Mouse (Mus musculus): Measurements from ENCODE around the gene Mettl2. TPM values are rescaled to one million over a fixed set of nuclear protein-coding genes. Genes with fewer than 3 reads are reported as not detected.
A peak's percentile ranks its signal among the peaks of the same experiment; 100 is the strongest.
"Not testable (repeated sequence)": the region's sequence is repeated elsewhere in the genome, so short reads cannot be mapped to it uniquely, and the experiment has no call there.

The Mettl2 gene
- polyA plus RNA-seq (2012), result 0.31 and 0.35 TPM in 2 replicates

- H3K36me3 ChIP-seq (ENCODE audit: control insufficient read depth), result peaks cover 27% of the 10 kb centered on the region
- H3K9me3 ChIP-seq (ENCODE audit: control insufficient read depth, low read length), result peaks cover 4% of the 10 kb centered on the region; the same call in 1 of the 2 replicates
- peak within 1 kb of the TSS; percentile 89 for H3K4me3 ChIP-seq (replicated peaks)
- TF ChIP-seq TAL1 (IDR thresholded peaks at IDR 0.05; ENCODE audit: low read length) (no peak), GATA1 (IDR thresholded peaks at IDR 0.05; ENCODE audit: low read length) (no peak)
- no peaks in the 10 kb centered on the region for H3K27me3 ChIP-seq (ENCODE audit: control insufficient read depth)
- peaks cover 56% of the 10 kb centered on the region for H3K4me1 ChIP-seq (ENCODE audit: control insufficient read depth)
These were observed at the start of gene Mettl2 for GRCm38 (mm10) chr11:105125735-105126519. Gene Mettl2 (plus strand): TSS chr11:105126425.

DNA sequence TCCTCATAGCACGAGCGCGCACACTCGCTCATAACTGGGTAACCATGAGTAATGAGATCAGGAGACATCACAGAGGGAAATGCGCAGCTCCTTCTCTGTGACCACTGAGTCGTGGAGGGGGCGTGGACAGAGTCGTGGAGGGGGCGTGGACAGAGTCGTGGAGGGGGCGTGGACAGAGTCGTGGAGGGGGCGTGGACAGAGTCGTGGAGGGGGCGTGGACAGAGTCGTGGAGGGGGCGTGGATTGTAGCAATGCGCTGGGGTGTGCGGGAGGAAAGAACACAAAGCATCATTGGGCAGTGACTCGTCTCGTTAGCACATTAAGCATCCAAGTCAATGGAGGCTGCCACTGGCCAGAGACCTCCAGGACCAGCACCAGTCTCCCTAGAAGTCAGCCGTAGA is 13.8 kb upstream of the Mettl2 start:
- not testable (repeated sequence) for H3K36me3 ChIP-seq (ENCODE audit: control insufficient read depth); H3K9me3 ChIP-seq (ENCODE audit: control insufficient read depth, low read length); H3K4me3 ChIP-seq (replicated peaks); H3K4me1 ChIP-seq (ENCODE audit: control insufficient read depth); H3K27me3 ChIP-seq (ENCODE audit: control insufficient read depth)

DNA sequence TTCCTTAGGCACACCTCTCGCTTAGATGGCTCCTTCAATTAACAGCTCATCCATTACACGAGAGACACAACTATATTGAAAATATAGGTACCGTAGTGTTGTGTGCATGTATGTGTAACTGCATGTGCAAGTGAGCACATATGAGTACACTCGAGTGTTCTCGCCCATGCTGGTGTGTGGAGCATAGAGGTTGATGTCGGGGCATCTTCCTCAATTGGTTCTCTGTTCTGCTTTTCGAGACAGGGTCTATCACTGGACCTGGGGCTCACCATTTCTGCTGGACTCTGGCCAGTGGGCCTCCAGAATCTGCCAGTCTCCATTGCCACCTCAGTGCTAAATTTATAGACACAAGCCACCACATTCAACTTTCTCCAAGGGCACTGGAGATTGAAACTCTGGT is 8.4 kb upstream of the Mettl2 start:
- Histone ChIP-seq H3K4me3 (replicated peaks) (no peak overlapping the region), H3K36me3 (ENCODE audit: control insufficient read depth) (no peaks in the 10 kb centered on the region), H3K27me3 (ENCODE audit: control insufficient read depth) (peaks cover 2% of the 10 kb centered on the region; the same call in 1 of the 2 replicates), H3K9me3 (ENCODE audit: control insufficient read depth, low read length) (no peaks in the 10 kb centered on the region), H3K4me1 (ENCODE audit: control insufficient read depth) (peaks cover 8% of the 10 kb centered on the region)
- TF ChIP-seq TAL1 (IDR thresholded peaks at IDR 0.05; ENCODE audit: low read length) (no peak), GATA1 (IDR thresholded peaks at IDR 0.05; ENCODE audit: low read length) (no peak)

GRCm38 (mm10) chr11:105120551-105121061 is 5.6 kb upstream of the Mettl2 start:
- Histone ChIP-seq H3K4me1 (ENCODE audit: control insufficient read depth) (peaks cover 22% of the 10 kb centered on the region), H3K9me3 (ENCODE audit: control insufficient read depth, low read length) (peaks cover 2% of the 10 kb centered on the region; the same call in 1 of the 2 replicates), H3K27me3 (ENCODE audit: control insufficient read depth) (peaks cover 2% of the 10 kb centered on the region; the same call in 1 of the 2 replicates), H3K36me3 (ENCODE audit: control insufficient read depth) (no peaks in the 10 kb centered on the region), H3K4me3 (replicated peaks) (no peak overlapping the region)
- TF ChIP-seq TAL1 (IDR thresholded peaks at IDR 0.05; ENCODE audit: low read length) (no peak), GATA1 (IDR thresholded peaks at IDR 0.05; ENCODE audit: low read length) (no peak)

DNA sequence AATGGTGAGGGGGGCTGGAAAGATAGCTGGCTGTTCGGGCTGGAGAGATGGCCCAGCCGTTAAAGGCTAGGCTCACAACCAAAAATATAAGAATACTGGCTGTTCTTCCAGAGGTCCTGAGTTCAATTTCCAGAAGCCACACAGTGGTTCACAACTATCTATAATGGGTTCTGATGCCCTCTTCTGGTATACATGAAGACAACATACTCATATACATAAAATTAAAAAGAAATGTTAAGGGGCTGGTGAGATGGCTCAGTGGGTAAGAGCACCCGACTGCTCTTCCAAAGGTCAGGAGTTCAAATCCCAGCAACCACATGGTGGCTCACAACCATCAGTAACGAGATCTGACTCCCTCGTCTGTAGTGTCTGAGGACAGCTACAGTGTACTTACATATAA is 4.4 kb upstream of the Mettl2 start:
- H3K4me1 ChIP-seq (ENCODE audit: control insufficient read depth), result peaks cover 32% of the 10 kb centered on the region
- not testable (repeated sequence) for H3K9me3 ChIP-seq (ENCODE audit: control insufficient read depth, low read length); H3K36me3 ChIP-seq (ENCODE audit: control insufficient read depth); H3K4me3 ChIP-seq (replicated peaks); H3K27me3 ChIP-seq (ENCODE audit: control insufficient read depth)

- peak overlapping the region; percentile 35 for H3K4me3 ChIP-seq (replicated peaks)
- no peak for TF ChIP-seq GATA1 (IDR thresholded peaks at IDR 0.05; ENCODE audit: low read length)
- TF ChIP-seq TAL1 (IDR thresholded peaks at IDR 0.05; ENCODE audit: low read length), result no peak
These were observed 2.2 kb upstream of the Mettl2 start for GRCm38 (mm10) chr11:105123986-105124385.

GRCm38 (mm10) chr11:105126520-105127029 is 350 bp downstream of the Mettl2 start:
- Histone ChIP-seq H3K36me3 (ENCODE audit: control insufficient read depth) (peaks cover 34% of the 10 kb centered on the region), H3K4me1 (ENCODE audit: control insufficient read depth) (peaks cover 56% of the 10 kb centered on the region), H3K9me3 (ENCODE audit: control insufficient read depth, low read length) (peaks cover 4% of the 10 kb centered on the region; the same call in 1 of the 2 replicates), H3K27me3 (ENCODE audit: control insufficient read depth) (no peaks in the 10 kb centered on the region), H3K4me3 (replicated peaks) (peak overlapping the region; percentile 89)
- TF ChIP-seq TAL1 (IDR thresholded peaks at IDR 0.05; ENCODE audit: low read length) (no peak), GATA1 (IDR thresholded peaks at IDR 0.05; ENCODE audit: low read length) (no peak)

More at GRCm38 (mm10) chr11:105123986-105124385, 2.2 kb upstream of the Mettl2 start:
- Histone ChIP-seq H3K27me3 (ENCODE audit: control insufficient read depth) (no peaks in the 10 kb centered on the region; the same call in 1 of the 2 replicates), H3K9me3 (ENCODE audit: control insufficient read depth, low read length) (peaks cover 4% of the 10 kb centered on the region; the same call in 1 of the 2 replicates), H3K36me3 (ENCODE audit: control insufficient read depth) (peaks cover 8% of the 10 kb centered on the region), H3K4me1 (ENCODE audit: control insufficient read depth) (peaks cover 51% of the 10 kb centered on the region)

DNA sequence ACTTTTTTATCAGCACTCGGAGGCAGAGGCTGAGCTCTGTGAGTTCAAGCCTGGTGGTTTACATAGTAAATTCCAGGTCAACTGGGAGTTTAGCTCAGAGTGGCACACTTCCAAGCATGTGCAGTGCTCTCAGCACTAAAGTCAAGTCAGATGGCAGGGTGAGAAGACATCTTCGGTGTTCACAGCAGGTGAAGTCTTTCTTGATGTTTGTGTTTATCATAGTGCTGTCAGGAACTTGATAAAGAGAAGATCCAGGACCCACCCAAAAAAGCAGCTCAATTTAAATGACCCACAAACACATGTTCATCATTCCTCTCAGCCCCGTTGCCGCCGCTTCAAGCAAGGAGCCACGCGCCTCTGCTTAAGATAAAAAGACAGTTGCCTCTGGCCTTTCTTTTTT is 9.5 kb downstream of the Mettl2 start:
- TF ChIP-seq TAL1 (IDR thresholded peaks at IDR 0.05; ENCODE audit: low read length), result no peak
- TF ChIP-seq GATA1 (IDR thresholded peaks at IDR 0.05; ENCODE audit: low read length), result no peak
- peaks cover 40% of the 10 kb centered on the region for H3K4me1 ChIP-seq (ENCODE audit: control insufficient read depth)
- no peak overlapping the region for H3K4me3 ChIP-seq (replicated peaks)
- H3K27me3 ChIP-seq (ENCODE audit: control insufficient read depth), result no peaks in the 10 kb centered on the region
- peaks cover 97% of the 10 kb centered on the region for H3K36me3 ChIP-seq (ENCODE audit: control insufficient read depth)
- H3K9me3 ChIP-seq (ENCODE audit: control insufficient read depth, low read length), result peaks cover 6% of the 10 kb centered on the region

GRCm38 (mm10) chr11:105137255-105137654 is 11.0 kb downstream of the Mettl2 start:
- not testable (repeated sequence) for H3K27me3 ChIP-seq (ENCODE audit: control insufficient read depth); H3K4me3 ChIP-seq (replicated peaks); H3K9me3 ChIP-seq (ENCODE audit: control insufficient read depth, low read length)
- H3K36me3 ChIP-seq (ENCODE audit: control insufficient read depth), result peaks cover 92% of the 10 kb centered on the region
- H3K4me1 ChIP-seq (ENCODE audit: control insufficient read depth), result peaks cover 50% of the 10 kb centered on the region

All from erythroblast, embryonic 14.5 days (primary cell).